Mouse (Mus musculus): ENCODE measurements around the gene Capn13.

DNA sequence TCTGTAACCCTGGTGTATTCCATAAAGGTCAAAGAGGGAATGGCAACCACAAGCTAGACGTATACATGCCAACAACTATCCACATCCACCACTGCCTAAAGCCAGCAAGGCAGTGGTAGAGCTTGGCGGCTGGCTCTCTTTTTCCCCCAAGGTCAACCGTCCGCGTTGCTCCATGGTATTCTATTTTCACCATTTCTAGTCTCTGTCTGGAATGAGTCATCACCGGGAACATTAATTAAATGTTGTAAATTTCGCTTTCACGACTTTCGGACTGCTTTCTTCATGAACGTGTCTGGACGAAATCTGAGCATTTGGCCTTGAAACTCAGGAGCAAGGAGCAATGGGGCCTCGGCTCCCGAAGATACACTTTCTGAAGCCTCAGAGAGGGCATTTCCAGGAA, 85.9 kb downstream of the Capn13 start:
- TF ChIP-seq CTCF (IDR thresholded peaks at IDR 0.05; ENCODE audit: extremely low read depth, insufficient read depth, low read length) = no peak
- no peak for TF ChIP-seq POLR2A (IDR thresholded peaks at IDR 0.05; ENCODE audit: extremely low read depth, insufficient read depth, low read length)

All from cortical plate, adult 2 months (tissue).